Mouse (Mus musculus): ENCODE results near the gene Six1.
"Not testable (repeated sequence)": the region's sequence is repeated elsewhere in the genome, so short reads cannot be mapped to it uniquely, and the experiment has no call there.

Gene Six1

DNA sequence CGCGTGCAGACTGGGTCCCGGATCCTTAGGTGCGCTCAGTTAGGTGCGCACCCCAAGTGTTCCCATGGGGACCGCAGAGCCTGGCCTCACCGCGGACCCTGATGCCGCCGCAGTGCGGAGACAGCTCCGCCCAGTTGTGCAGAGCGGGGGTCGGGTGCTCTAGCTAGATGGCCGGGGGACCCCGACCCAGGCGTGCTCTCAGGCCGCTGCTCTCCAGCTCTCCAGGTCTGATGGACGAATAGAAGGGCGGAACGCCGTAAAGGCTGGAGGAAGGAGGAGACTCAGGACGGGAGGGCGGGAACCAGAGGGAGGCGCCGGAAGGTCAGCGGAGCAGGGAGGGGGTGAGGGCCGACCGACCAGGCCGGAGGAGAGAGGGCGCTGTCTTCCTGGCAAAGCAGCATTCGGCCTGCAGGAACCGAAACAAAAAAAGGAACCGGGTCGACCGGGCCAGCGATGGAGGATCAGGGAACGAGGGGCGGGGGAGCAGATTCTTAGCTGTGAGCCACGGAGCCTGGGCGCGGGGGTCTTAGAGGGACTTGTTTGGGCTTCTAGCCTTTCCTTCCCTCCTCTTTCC is at the start of gene Six1:
Gene Six1 (minus strand): TSS at position 220 of the 574 bp plus-strand sequence.
- DNase-seq (ENCODE audit: low spot score in 2 of 2), result no peak

DNA sequence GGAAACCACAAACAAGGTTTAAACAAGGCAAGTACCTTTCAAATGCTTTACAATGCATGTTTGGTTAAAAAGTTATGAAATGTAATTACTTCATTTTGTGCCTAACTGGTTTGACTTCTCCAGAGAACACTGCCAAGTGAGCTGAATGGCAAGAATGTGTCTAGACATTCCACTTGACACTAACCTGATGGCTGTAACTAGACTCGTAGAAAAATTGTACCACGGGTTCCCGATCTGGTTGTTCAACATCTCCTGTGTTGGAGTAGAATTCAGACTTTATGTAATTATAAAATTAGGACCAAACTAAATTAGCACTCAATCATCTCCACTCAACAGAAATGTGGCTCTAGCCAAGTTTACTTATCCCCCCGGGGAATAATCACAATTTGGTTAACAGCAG is 44.9 kb upstream of the Six1 start:
- DNase-seq (ENCODE audit: low spot score in 2 of 2), result no peak

DNA sequence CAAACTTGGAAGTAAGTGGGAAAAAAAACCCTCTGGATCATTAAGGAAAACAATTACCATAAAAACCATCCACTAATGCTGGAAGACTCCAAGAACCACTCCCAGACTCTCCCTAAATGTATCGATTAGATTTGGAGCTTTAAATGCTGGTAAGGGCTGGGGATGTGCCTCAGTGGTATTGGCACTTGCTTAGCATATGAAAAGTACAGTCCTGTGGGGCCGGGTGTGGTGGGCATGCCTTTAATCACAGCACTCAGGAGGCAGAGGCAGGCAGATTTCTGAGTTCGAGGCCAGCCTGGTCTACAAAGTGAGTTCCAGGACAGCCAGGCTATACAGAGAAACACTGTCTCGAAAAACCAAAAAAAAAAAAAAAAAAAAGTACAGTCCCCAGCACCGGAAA is 42.5 kb upstream of the Six1 start:
- not testable (repeated sequence) for DNase-seq (ENCODE audit: low spot score in 2 of 2)

DNA sequence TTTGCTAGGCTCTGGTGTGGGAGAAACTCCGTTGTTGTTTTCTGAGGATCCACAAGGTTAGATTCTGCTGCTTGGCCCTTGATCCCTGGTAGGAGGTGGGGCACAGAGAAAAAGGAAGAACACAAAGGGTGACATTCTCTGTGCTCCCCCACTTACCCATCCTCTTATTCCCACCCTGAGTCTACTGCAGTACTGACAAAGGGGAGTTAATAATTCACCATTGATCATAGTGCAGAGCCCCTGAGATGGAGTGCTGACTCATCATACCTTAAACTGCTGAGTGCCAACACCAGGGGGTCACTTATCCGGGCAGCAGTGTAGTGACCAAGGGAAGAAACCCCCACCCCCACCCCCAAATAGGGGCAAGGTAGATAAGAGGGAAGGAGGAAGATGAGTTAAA is 40.9 kb upstream of the Six1 start:
- DNase-seq (ENCODE audit: low spot score in 2 of 2), result no peak

DNA sequence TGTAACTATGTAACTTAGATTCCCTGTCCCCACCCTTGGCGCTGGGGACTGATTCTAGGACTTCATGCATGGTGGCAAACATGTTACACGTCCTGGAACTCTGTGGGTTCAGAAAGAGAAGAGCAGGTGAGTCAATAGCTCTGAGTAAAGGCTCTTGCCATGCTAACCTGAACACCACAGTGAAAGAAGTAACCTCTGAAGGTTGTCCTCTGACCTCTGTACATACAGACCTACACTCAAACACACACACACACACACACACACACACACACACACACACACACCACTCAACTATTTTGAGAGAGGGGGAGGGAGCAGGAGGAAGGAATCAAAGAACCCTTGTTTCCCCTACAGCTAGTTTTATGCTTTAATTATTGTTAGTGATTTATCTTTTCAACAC is 40.5 kb upstream of the Six1 start:
- DNase-seq (ENCODE audit: low spot score in 2 of 2), result no peak

DNA sequence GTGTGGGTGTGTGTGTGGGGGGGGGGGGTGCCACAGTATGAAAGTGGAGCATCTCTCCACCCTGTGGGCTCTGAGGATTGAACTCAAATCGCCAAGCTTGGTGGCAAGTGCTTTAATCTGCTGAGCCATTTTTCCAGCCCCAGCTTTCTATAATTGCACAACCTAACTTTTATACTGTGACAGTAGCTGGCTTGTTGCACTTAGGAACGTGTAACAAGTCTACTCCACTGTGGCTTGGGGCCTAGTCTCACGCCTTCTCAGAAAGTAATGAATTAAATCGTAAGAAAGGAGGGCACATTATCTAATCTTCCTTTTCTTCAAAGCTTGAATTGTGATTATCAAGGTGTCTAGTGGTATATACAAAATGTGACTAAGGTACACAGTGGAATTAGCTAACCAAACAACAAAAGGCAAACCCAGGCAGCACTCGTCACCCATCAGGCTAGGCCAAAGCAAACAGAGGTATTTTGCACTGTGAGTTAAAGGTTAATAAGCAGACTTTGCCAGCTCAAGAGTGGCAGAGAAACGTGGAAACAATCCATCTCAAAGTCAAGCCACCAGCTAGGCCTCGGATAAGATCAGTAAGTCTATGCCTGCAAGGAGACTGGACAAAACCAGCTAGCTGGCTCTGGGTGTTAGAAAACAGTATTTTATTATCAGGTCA is 37.1 kb upstream of the Six1 start:
- DNase-seq (ENCODE audit: low spot score in 2 of 2), result no peak

DNA sequence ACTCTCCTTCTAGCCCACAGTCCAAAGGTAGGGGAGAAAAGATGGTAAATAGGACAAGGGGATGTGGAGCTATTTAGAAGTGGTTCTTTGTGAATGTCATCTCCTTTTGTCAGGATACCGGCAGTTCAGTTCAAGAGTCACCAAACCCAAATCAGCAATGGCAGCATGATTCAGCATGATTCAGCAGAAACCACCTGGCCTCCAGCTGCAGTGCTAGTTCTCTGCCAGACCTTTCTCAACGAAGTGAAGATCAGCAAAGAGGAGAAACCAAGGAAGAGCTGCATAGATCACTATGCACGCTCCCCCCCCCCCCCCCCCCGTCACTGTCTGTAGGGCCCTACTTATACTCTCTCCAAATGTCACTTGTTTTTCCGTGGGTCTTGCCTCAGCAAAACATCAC is 35.2 kb upstream of the Six1 start:
- DNase-seq (ENCODE audit: low spot score in 2 of 2), result no peak

DNA sequence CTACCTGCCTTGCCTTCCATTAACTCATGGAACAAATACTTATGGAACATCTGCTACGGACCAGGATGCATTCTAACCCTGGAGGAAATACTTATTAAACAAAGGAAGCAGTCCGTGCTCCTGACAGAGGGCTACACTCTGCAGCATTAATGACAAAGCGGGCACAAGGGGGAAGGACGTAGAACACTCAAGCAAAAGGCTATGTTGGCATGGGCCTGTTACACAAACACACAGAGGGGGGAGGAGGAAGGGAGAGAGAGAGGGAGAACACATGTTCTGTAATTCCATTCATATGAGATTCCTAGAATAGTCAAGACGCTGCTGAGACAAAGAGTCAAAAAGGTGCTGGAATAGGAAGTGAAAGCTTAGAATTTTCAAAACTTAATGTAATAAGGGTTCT is 34.8 kb upstream of the Six1 start:
- DNase-seq (ENCODE audit: low spot score in 2 of 2), result no peak

DNA sequence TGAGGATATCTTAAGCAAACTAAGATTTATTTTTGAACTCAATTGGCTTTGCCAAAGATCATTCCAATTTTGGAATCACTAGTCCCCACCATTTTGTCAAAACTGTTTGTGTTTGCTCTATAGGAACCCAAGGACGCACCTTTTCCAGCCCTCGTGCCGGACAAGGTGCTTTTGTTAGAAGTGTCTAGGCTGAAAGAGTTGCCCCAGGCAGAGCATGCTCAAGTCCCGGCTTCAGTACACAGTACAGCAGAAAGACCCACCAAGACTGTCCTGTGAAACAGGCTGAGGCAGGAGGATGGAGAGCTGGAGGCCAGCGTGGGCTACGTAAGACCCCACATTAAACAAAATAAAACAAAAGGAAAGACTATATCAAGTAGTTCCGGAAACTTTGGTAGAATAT is 33.4 kb upstream of the Six1 start:
- DNase-seq (ENCODE audit: low spot score in 2 of 2), result no peak

DNA sequence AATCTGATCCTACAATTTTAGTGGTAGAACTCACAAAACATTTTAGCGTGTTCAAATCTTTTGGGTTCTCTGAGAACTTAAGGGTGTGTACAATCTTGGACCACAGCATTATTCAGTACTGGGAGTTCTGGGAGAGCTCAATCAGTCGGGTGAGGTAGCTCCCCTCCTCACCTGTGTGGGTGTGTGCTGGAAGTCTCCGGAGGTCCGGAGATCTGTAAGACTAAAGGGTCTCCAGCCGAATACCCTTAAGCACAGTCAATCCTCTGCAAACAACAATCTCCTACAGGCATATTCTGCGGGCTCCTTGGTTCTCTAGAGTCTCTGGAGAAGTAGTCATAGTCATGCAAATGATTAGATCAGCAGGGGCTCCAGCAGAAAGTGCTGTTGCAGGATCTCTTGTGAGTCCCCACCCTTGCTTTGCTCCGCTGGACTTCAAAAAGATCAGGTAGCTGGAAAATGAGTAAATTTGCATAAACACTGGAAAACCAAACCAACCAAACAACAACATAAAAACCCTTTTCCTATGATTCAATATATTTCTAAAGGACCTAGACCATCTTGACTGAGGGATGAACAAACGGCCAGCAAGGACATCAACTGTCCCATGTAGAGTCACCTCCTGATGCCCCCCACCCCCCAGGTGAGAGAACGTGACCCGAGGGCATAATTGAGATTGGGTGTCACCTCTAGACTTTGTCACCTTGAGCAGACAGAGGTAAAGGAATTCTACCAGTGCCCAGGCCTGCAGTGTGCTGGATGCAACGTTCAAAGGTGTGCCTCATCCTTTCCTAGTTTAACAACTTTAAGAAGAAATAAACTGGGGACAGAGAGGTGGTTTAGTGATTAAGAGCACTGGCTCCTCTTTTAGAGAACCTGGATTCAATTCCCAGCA is 32.3 kb upstream of the Six1 start:
- DNase-seq (ENCODE audit: low spot score in 2 of 2), result no peak

DNA sequence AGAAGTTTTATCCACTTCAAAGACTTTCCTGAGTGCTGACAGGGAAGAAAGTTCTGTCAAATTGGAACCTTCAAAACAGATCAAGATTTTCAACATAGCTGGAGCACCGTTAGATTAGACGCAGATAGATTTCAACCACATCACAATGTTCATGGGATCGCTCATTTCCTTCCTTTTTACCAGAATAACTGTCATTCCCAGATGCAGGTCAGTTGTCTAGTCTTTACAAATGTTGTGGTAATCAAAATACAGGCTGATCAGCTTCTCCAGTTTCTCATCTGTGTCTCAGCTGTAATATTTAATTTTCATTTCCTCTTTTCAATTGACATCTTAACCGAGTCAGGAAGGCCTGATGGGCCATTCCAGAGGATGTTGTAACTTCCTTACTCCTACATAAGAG is 30.1 kb upstream of the Six1 start:
- no peak for DNase-seq (ENCODE audit: low spot score in 2 of 2)

DNA sequence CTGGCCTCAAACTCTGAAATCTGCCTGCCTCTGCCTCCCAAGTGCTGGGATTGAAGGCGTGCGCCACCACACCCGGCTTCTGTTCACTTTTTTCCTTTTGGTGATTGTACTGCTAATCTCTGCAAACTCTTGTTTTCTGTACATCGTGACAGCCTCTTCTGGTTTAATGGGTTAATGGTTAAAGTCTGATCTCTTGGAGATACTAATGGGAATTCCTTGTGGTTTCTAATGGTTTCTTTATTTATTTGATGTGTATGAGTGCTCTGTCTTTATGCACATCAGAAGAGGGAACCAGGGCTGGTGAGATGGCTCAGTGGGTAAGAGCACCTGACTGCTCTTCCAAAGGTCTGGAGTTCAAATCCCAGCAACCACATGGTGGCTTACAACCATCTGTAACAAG is 28.1 kb upstream of the Six1 start:
- DNase-seq (ENCODE audit: low spot score in 2 of 2), result not testable (repeated sequence)

DNA sequence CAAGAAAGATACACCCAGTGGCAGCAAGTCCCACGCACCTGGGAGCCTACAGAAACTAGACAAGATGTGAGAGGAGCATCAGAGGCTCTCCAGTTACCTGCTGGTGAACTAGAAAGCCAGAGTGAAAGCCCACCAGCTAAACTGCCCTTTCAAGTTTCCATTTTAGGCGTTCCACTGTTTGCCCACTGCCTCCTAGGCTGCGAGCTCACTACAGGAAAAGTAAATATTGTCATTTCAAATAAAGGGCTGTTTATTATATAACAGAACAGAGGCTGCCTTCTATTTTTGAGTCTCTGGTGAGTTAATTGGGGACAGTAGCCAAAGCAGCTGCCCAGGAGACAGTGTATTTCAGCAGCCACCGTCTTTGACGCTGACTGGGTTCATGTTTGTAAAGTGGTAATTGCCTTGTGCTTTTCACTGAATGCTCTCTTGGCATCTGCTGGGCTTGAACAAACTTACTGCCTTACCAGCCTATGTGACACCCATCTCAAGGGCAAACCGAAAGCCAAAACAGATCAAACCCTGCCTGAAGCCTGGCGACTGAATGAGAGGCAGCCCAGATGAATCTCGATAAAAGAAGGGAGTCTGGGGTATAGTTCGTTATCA is 7.2 kb upstream of the Six1 start:
- DNase-seq (ENCODE audit: low spot score in 2 of 2), result no peak

DNA sequence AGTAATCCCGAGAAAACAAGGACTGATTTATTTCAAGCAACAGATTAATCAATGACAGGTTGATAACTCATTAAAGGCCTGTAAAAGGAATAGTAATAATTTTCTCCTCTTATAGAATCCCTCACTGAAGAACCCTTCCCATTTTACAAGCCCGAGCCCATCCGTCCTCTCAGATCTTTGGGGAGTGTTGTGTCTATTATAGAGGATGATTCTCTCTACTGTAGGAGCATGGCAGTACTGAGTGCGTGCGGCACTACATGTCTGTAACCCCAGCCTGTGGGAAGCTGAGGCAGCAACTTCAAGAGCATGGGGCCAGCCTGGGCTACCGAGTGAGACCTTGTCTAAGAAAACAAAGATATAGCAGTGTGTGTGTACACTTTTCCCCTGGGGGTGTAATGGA is 3.8 kb upstream of the Six1 start:
- no peak for DNase-seq (ENCODE audit: low spot score in 2 of 2)

DNA sequence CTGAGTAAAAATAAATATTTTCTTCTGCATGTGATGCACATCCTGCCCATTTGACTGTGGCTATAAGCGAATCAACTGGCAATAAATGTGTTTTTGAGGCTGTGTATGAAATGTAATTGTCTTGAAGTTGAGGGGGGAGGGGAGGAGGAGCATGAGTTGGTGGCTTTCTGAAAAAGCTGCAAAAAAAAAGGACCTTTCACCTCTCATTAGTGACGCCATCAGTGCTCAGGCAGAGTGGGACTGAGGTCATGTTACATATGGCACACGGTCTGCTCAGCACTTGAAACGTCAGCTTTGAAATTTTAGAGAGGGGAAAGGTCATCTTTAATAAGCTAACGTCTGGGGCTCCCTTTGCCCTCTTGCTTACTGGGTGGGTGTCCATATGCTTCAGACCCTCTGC is 1.8 kb upstream of the Six1 start:
- DNase-seq (ENCODE audit: low spot score in 2 of 2), result no peak

DNA sequence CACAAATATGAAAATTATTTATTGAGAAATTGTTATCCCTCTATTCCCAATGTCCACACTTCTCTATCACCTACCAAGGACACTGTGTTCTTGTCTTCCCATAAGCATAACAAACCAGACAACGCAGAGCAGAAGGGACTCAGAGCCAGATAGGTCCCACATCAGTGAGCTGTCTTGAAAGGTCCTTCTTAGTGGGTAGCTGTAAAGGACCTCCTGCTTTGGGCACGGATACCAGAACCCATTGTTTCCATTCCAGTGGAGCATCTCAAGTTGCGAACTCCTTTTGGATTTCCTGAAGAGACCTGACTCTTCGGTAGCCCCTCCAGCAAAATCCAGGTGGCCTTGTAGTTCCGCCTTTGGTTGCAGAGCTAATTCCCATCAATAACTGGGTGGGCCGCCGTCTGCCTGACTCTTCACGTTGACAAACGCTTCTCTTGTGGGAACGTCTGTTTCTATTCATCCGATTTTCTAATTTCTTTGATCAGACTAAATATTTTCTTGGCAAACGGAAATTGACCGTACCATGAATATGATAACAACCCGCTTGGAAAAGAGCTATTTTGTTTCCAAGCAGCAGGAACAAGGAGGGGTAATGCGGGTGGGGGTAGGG is 994 bp upstream of the Six1 start:
- no peak for DNase-seq (ENCODE audit: low spot score in 2 of 2)

DNA sequence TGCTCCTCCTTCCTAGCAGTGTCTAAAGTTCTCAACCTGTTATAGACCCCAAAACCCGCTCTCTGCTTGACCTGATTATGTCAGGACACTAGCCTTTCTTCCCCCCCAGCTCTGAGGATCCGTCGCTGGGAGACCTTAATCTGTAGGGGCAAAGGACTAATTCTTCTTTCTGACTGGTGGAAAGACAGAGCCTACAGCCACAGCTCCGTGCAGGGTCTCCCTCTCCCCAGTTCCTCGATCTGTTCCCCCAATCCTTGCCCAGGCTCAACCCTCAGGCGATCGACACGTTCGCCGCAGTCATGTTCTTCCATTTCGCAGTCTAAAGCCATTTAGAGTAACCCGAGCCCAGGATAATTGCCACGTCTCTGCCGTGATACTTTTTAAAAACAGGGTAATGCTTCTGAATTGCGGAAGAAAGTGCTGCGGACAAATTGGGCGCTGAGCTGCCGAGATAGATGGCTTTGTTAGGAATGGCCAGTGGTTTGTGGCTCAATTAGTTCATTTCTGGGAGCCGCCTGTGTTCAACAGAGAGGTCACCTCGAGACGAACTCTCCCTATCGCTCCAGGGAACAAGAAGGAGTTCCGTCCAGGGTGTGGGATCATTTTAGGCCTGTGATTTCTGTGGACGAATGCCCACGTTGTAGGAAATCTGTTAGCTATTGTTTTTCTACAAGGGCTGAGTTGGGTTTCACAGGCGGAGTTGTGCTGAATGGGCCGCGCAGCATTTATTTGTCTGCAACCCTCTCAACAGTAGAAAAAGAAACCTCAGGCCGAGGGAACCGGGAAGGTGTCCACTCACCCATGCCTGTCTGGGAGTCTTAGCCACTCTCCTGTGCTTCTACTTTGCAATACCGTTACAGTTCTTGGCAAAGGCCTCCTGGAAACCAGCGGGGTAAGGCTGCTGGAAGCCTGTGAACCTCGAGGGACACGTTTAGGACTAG is 766 bp downstream of the Six1 start:
- no peak for DNase-seq (ENCODE audit: low spot score in 2 of 2)

DNA sequence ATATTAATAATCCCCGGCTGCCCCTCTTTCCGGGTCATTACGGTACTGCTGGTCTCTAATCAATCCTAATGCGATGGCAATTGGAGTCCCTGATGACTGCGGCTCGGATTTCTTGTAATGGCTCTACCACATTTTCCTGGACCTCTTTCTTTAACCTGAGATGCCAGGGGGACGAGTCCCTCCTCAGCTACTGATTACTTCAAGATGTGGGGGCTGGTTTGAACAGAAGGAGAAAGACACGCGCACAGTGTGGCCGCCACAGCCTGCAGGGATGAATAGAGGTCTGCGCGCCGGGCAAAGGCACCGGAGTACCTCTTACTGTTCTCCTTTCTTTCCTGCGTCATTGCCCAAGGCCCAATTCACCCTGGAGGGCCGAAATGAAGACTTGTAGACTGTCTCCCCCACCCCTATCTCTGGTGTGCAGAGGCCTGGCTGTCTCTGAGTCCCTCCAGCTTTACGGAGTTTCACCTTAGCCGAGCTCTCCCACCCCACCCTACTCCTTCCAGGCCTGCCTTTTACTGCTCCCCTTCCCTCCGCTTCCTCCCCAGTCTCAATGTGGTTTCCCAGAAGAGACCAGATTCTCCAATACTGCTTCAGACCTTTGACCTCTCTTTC is 1.5 kb downstream of the Six1 start:
- no peak for DNase-seq (ENCODE audit: low spot score in 2 of 2)

DNA sequence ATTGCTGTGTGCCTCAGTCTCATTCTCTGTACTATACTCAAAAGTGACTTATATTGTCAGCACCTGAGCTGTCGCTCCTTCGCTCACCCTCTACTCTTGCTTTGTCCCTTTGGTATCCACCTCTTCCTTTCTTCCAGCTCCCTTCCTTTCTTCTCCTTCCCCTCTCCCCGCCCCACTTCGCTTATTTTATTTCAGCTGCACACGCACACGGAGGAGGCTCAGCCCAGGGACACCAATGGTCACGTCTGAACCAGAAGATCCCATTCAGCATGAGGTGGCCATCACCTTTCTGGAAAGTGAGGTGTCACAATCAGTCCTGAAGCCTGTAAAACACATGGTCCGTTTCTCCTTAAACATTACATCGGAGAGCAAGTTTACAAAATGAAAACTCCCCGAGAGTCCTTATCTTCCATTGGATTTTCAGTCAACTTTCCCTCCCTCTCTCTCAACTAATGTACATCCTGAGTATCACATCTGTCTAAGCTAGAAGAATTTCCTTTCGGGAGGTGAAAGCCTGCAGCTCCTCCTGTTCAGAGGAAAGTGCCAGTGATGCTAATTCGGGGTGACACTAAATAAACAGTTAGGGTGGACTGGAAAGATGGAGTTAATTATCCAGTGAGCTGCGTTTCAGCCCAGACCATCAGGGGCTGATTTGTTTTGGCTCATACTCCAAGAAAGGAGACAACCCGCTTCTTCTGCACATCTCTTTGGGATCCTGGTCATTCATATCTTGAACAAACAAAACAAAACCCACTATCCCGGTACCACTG is 2.7 kb downstream of the Six1 start:
- no peak for DNase-seq (ENCODE audit: low spot score in 2 of 2)

DNA sequence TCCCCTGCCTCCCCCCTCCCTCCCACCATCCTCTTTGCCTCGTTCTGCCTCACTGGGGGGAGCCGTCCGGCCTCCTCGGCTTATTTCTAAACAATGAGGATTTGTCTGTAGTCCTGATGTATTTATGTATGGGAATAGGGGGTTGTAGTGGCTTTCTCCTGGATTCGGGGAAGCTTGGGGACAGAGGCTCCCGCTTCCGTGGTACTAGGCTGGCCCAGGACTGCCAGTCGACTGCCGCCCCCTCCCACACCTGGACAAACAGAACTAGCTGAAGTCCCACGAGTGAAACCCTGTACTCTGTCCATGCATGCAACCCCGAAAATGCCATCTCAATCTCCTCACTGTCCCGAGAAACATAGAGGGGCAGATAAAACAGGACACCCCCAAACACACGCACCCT is 3.4 kb downstream of the Six1 start:
- DNase-seq (ENCODE audit: low spot score in 2 of 2), result no peak
